Mouse (Mus musculus) layer of hippocampus, adult 2 months (tissue): ENCODE measurements around the gene Kng2. TPM values are rescaled to one million over a fixed set of nuclear protein-coding genes. Genes with fewer than 3 reads are reported as not detected.

ENCODE experiments used
- DNase-seq, 2 experiments: peaks; one replicate each; pipeline ENCODE4 v3.0.0; 2022; ENCODE audit warnings: low spot score in 2 of 2
- H3K27ac ChIP-seq: fragments of 200-600 bp; 2 replicates; pipeline ENCODE4 v1.8.1; 2022
- H3K4me3 ChIP-seq: fragments of 200-600 bp; 2 replicates; pipeline ENCODE4 v1.8.1; 2022; ENCODE audit warnings: mild to moderate bottlenecking
- CTCF ChIP-seq: fragments of 200-600 bp; conservative IDR thresholded peaks from 2 replicates; pipeline ENCODE4 v1.8.1; 2022; ENCODE audit warnings: antibody characterized with exemption, mild to moderate bottlenecking, moderate library complexity
- total RNA-seq, 2 experiments: library from RNA; stranded (reverse); gene quantifications; 2 replicates each; pipeline ENCODE4 v1.2.3; 2021

Kng2 gene
- total RNA-seq, 2 experiments from 2014 or later = not detected

- DNase-seq = no peak
- no peak for TF ChIP-seq CTCF
- Histone ChIP-seq H3K27ac (no peak overlapping the region), H3K4me3 (no peak overlapping the region)
Observed at GRCm38 (mm10) chr16:22939120-22939695, 90.1 kb downstream of the Kng2 start.

DNA sequence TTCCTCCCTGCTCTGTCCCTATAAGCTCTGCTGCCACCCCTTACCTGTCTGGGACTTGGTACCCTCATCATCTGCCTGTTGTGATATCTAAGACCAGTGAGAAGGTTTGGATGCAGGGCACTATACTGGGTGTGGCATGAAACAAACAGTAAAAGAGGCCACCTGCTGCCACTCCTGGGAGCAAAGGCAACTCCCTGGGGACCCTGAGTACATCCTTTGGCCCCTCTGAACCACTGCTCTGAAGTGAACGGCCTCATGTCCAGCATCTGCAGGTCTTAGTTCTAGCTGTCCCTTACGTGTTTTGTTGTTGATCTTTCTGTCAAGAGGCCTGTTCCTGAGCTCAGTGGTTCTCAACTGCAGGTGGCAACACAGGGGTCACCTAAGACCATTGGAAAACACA lies 90.7 kb downstream of the Kng2 start:
- no peak for DNase-seq
- no peak overlapping the region for H3K27ac ChIP-seq
- no peak overlapping the region for H3K4me3 ChIP-seq
- no peak for TF ChIP-seq CTCF

DNA sequence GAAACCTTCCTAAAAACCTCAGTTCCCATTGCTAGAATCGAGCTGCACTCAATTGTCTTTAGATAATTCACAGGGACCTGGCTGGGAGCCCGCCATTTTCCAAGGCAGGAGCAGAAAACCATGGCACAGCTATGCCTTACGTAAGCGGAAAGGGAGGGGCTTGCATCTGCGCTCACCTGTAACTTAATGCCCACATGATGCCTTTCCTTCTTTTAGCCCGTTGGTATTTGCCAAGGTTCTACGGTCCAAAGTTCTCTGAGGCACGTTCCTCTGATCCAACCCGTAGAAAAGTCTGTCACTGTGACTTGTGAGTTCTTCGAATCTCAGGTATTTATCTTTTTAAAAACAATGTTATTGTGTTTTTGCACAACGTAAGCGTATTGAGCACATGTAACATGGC lies 91.7 kb downstream of the Kng2 start:
- TF ChIP-seq CTCF = no peak
- Histone ChIP-seq H3K27ac (no peak overlapping the region), H3K4me3 (no peak overlapping the region)
- DNase-seq = no peak

Other genes with a start within 250 kb of the Kng2 start
- gene Crygs, start 217.9 kb downstream of the Kng2 start, total RNA-seq = not detected
- gene Tbccd1, start 171.8 kb downstream of the Kng2 start, total RNA-seq = 10 to 100 TPM; 13.6 to 15.9 TPM
- gene Dnajb11, start 171.6 kb downstream of the Kng2 start, total RNA-seq = 10 to 100 TPM; 61.1 to 62.5 TPM
- gene Ahsg, start 138.2 kb downstream of the Kng2 start, total RNA-seq = not detected
- under 1 TPM; 0.49 to 0.54 TPM for gene Fetub, start 111.1 kb downstream of the Kng2 start, total RNA-seq
- not detected for gene Hrg, start 78.4 kb downstream of the Kng2 start, total RNA-seq
- not detected for gene Kng1, start 28.4 kb upstream of the Kng2 start, total RNA-seq
- 100 to 1,000 TPM; 923 to 956 TPM for gene Eif4a2, start 78.0 kb upstream of the Kng2 start, total RNA-seq
- gene Rfc4, start 98.3 kb upstream of the Kng2 start, total RNA-seq = 1 to 10 TPM; 4.8 to 5.3 TPM
- not detected for gene Adipoq, start 117.1 kb upstream of the Kng2 start, total RNA-seq
- 10 to 100 TPM; 15.2 to 17.3 TPM for gene St6gal1, start 195.3 kb upstream of the Kng2 start, total RNA-seq